In the genomic region with DNA sequence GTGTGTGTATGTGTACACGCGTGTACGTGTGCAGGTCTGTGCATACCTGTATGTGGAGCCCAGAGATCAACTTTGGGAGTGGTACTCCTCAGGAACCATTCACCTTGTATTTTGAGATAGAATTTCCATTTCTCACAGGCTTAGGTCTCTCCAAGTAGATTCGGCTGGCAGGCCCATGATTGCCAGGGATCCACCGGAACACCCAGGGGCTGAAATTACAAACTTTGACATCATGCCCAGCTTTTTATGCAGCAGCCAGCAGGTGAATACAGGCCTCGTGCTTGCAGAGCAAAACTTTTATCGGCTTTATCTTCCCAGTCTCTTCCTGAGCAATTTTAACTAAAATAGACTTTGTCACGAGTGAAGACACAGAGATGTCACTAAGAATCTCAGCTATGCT, we compare ENCODE assay signal across 22 mouse cellular contexts.
A peak's percentile ranks its signal among the peaks of the same experiment; 100 is the strongest.
DNase-seq lines count a peak whose midpoint lies in the region; ATAC-seq and TF ChIP-seq lines count a peak whose summit lies in the region.
"Had no signal": no experiment of that assay in that cellular context is flagged by ENCODE, and none has a peak within 500 bp of the region (broad histone marks: within the 10 kb centered on the region; RNA-seq: fewer than 3 reads in every experiment).

No protein-coding gene starts in this region.

- intact Hi-C loops in gastrocnemius, adult 2 months (cut with DNase I), result no loop called here
- intact Hi-C loops in heart, postnatal 14 days (cut with DNase I), result no loop called here

- DNase-seq in gastrocnemius, adult 2 months, result peak; percentile 48
- no peak for DNase-seq in gastrocnemius, postnatal 4 days (ENCODE audit: low spot score in 2 of 2)
- DNase-seq in heart, postnatal 14 days, result no peak
- DNase-seq in cerebellum, adult 9-10 months, result peak; percentile 68
- DNase-seq in cerebellum, postnatal 36 days, result peak; percentile 33 to 35
- DNase-seq in adrenal gland, postnatal 4 days (ENCODE audit: low spot score in 2 of 2), result no peak
- DNase-seq: B cell, adult 2 months; gastrocnemius, postnatal 36 days; kidney, postnatal 36 days; layer of hippocampus, postnatal 36 days; lung, postnatal 4 days; right cerebral cortex, postnatal 4 days; thymus, postnatal 14 days had no signal

- H3K4me1 ChIP-seq in heart, embryonic 15.5 days (replicated peaks), result peaks cover 34% of the 10 kb centered on the region
- H3K4me1 ChIP-seq: hindbrain, embryonic 15.5 days; kidney, embryonic 15.5 days; neural tube, embryonic 13.5 days had no signal

- WGBS in heart, embryonic 15.5 days, result 70% methylated on average over 8 of the region's 8 CpGs

- no peak for TF ChIP-seq CTCF in gastrocnemius, adult 2 months (IDR thresholded peaks at IDR 0.05)

- H3K27ac ChIP-seq in gastrocnemius, adult 2 months, result no peak overlapping the region
- peak overlapping the region; percentile 82 for H3K27ac ChIP-seq in heart, embryonic 15.5 days
- H3K27ac ChIP-seq: forebrain, embryonic 12.5 days; hindbrain, embryonic 15.5 days; kidney, embryonic 15.5 days; neural tube, embryonic 13.5 days had no signal

- ATAC-seq in heart, embryonic 15.5 days (replicated peaks; ENCODE audit: insufficient number of reproducible peaks, insufficient read depth, low FRiP score, low read depth), result no peak
- ATAC-seq: midbrain, embryonic 16.5 days; Patski had no signal

- no peak overlapping the region for H3K4me3 ChIP-seq in gastrocnemius, adult 2 months
- no peak overlapping the region for H3K4me3 ChIP-seq in heart, embryonic 15.5 days
- H3K4me3 ChIP-seq: forebrain, embryonic 12.5 days; hindbrain, embryonic 15.5 days; kidney, embryonic 15.5 days; myocyte; neural tube, embryonic 13.5 days had no signal

- no peaks in the 10 kb centered on the region for H3K9me3 ChIP-seq in heart, embryonic 15.5 days (replicated peaks)
- H3K9me3 ChIP-seq: forebrain, embryonic 12.5 days; G1E; hindbrain, embryonic 15.5 days; kidney, embryonic 15.5 days; neural tube, embryonic 13.5 days had no signal

- H3K9ac ChIP-seq in heart, embryonic 15.5 days, result no peak overlapping the region
- H3K9ac ChIP-seq: forebrain, embryonic 12.5 days; hindbrain, embryonic 15.5 days; kidney, embryonic 15.5 days; neural tube, embryonic 13.5 days had no signal

- H3K27me3 ChIP-seq in heart, embryonic 15.5 days, result no peaks in the 10 kb centered on the region
- H3K27me3 ChIP-seq: forebrain, embryonic 12.5 days; hindbrain, embryonic 15.5 days; kidney, embryonic 15.5 days; neural tube, embryonic 13.5 days; Patski had no signal

- no peaks in the 10 kb centered on the region for H3K36me3 ChIP-seq in heart, embryonic 15.5 days
- H3K36me3 ChIP-seq: forebrain, embryonic 12.5 days; G1E; hindbrain, embryonic 15.5 days; kidney, embryonic 15.5 days; neural tube, embryonic 13.5 days had no signal

- no peak overlapping the region for H3K4me2 ChIP-seq in heart, embryonic 15.5 days
- H3K4me2 ChIP-seq: forebrain, embryonic 12.5 days; hindbrain, embryonic 15.5 days; kidney, embryonic 15.5 days; neural tube, embryonic 13.5 days had no signal

Comparison
In these comparisons a context has a peak if more than half of its experiments do, and no peak if none do; other contexts are left out.
1. DNase-seq: peak in gastrocnemius, adult 2 months (single experiment), cerebellum, adult 9-10 months (single experiment) and cerebellum, postnatal 36 days (2 of 2); none in gastrocnemius, postnatal 4 days (0 of 2), heart, postnatal 14 days (0 of 2) and adrenal gland, postnatal 4 days (0 of 2).